Mouse (Mus musculus): ENCODE measurements around the gene Cul7. TPM values are rescaled to one million over a fixed set of nuclear protein-coding genes. Genes with fewer than 3 reads are reported as not detected.

Cul7 gene
- total RNA-seq, 2 experiments from 2014 or later, result 27.8 to 29.1 TPM

DNA sequence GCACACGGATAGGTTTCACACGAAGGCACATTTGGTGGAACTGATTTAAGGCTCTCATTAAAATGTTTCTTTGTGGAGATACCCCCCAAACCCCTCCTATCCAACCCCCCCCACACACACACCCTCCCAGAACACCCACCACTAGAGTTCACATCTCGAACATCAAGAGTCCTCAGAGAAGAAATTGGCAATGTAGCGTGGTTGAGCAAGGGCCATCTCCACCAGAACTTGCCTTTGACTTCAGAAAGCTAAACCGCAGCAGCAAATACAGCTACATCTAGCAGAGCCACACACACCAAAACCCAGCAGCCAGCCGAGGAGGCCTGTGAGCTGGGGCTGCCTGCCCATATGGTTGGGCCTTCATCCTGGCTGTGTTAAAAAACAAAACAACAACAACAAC is 22.7 kb upstream of the Cul7 start:
- intact Hi-C loops (cut with DNase I), result no loop called here
- DNase-seq (ENCODE audit: low spot score in 2 of 2), result no peak

DNA sequence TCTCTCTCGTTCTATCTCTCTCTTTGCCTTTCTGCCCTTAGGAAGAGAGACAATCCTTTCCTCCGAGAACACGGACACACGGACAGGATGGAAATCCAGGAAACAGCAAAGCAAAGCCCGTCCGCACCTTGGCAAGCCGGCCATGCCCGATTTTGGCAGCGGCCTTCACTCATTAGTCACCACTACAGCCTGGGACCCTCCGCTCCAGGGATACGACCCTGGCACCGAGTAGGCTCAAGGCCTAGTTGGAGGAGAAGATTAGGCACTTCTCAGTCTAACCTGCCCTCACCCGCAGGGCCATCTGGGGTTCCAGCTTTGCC is 21.7 kb upstream of the Cul7 start:
- DNase-seq (ENCODE audit: low spot score in 2 of 2), result no peak

DNA sequence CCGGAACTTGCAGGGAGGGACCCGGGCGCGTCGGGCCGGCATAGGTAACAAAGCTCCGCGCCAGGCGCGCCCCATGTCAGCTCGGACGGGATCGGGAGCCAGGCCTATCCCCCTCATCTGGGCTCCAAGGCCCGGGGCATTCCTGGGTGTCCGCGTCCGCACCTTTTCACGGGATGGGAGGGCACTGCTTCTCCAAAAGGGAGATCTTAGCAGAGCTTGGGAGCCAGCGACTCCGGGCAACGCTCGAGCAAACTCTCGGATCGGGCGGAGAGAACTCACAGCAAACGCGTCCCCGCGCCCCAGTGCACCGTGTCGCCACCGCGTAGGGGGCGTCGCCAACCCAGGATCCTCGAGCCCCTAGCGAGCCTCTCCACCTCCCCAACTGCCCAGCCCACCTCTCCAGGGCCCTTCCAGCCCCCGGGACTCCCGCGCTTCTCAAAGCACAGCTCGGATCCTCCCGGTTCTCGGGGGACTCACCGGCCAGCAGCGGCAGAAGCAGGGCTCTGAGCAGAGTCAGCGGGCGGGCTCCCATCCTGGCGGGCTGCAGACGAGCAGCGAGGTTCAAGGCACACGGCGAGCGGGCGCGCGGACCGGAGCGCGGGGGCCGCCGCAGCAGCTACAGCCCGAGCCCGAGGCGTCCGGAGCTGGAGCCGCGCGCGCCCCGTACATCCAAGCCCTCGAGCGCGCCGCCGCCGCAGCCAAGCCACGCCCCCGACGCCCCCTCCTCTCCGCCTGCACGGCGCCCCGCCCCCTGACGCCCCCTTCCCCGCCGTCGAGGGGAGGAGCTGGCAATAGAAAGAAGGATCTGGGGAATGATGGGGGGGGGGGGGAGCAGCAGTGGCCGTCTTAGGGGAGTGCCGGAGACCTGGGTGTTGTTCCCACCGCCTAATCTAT is 21.1 kb upstream of the Cul7 start, which contains the start of gene Ptk7:
Gene Ptk7 (minus strand): TSS at position 714 of the 894 bp plus-strand sequence.
- intact Hi-C loops (cut with DNase I), result no loop called here
- DNase-seq (ENCODE audit: low spot score in 2 of 2), result peak; percentile 61 to 71

More for the DNA sequence above, 21.7 kb upstream of the Cul7 start:
- intact Hi-C loops (cut with DNase I), result no loop called here

DNA sequence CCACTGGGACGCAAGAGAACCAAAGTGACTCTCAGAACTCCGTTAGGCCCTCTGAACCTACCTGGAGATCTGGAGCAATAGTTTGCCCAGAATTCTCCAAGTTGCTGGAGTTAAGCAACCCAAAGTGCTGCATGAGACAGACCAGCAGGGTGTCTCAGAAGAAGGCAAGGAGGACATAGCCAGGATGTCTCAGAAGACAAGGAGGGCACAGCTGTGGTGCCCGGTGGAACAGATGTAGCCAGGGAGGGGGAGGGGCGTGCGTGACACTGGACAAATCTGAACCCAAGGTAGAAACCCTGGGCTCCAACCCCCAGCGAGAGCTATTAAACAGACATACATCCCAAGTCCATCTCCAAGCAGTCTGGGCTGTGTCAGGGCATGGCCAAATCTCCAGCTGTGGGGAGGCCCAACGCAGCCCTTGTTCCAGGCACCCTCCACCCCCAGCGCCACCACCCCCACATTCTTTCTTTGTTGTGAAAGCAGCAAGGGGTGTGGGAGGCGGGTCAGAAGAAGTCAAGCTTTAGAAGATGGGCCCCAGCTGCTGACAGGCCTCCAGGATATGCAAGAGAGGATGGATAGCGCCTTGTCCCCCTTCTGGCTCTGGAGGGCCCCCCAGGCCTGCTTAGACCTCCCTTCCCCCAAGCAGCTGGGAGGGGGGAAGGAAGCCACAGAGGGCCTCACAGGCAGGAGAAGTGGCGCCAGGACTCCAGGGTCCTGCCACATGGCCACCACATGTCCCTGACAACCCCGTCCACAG is 20.3 kb upstream of the Cul7 start:
- no peak for DNase-seq (ENCODE audit: low spot score in 2 of 2)
- intact Hi-C loops (cut with DNase I), result no loop called here

GRCm38 (mm10) chr17:46636831-46637523 is 13.2 kb upstream of the Cul7 start:
- intact Hi-C loops (cut with DNase I), result loop anchor here (5.0 kb wide), 1 partner anchor 85 kb away; no protein-coding TSS in a partner anchor
- DNase-seq (ENCODE audit: low spot score in 2 of 2), result peak; percentile 55 to 62

DNA sequence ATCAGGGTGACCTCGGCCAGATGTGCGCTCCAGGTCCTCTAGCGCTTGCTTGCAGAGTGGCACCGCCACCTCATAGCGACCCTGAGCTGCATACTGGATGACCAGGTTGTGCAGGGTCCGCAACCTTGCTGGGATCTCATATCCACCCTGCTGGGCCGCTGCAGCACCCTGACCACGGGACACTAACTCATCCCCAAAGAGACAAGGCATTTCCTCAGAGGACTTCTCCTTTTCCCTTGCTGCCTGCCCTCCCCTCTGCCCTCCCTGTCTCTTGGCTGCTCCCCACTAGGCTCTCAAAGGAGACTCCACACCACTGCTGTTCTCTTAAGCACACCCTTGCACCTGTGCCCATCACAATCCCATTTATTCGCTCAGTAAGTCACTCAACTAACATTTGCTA is 10.2 kb upstream of the Cul7 start:
- intact Hi-C loops (cut with DNase I), result loop anchor here (5.0 kb wide), 1 partner anchor 88 kb away; no protein-coding TSS in a partner anchor

DNA sequence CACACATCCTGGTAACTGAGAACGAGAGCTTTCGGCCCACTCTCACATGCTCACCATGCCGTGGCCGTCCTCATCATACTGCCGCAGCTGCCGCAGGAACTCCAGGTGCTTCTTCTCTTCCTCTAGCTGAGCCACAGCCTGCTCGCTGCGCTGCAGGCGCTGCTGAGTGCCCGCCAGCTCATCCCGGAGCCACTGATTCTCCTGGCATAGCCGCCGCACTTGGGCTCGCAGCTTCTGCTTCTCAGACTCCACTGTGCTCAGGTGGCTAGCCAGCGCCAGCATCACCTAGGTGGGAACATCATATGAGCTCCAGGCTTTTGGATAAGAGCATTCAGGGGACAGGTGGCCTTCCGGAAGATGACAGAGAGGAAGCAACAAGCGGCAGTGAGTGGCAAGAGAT is 8.1 kb upstream of the Cul7 start:
- DNase-seq (ENCODE audit: low spot score in 2 of 2), result no peak
- intact Hi-C loops (cut with DNase I), result no loop called here

More for the DNA sequence above, 10.2 kb upstream of the Cul7 start:
- DNase-seq (ENCODE audit: low spot score in 2 of 2), result no peak

- DNase-seq (ENCODE audit: low spot score in 2 of 2), result no peak
- intact Hi-C loops (cut with DNase I), result no loop called here
Measured at GRCm38 (mm10) chr17:46644152-46644805, 5.9 kb upstream of the Cul7 start.

- intact Hi-C loops (cut with DNase I), result no loop called here
Measured at GRCm38 (mm10) chr17:46644916-46645475, 5.1 kb upstream of the Cul7 start.

GRCm38 (mm10) chr17:46645561-46646321 is 4.4 kb upstream of the Cul7 start, which contains the start of the genes Klc4 and Mrpl2:
Klc4 (minus strand) TSS chr17:46646022.
Mrpl2 (plus strand) TSS chr17:46646229.
- intact Hi-C loops (cut with DNase I), result loop anchor here (2.0 kb wide), 1 partner anchor 35 kb away; the partner anchor contains the start of gene Klhdc3
- peak; percentile 99 for DNase-seq (ENCODE audit: low spot score in 2 of 2)

More at GRCm38 (mm10) chr17:46644916-46645475, 5.1 kb upstream of the Cul7 start:
- no peak for DNase-seq (ENCODE audit: low spot score in 2 of 2)

GRCm38 (mm10) chr17:46646322-46646662 is 3.8 kb upstream of the Cul7 start:
- intact Hi-C loops (cut with DNase I), result loop anchor here (2.0 kb wide), 1 partner anchor 35 kb away; the partner anchor contains the start of gene Klhdc3
- no peak for DNase-seq (ENCODE audit: low spot score in 2 of 2)

GRCm38 (mm10) chr17:46647279-46647678 is 2.9 kb upstream of the Cul7 start:
- DNase-seq (ENCODE audit: low spot score in 2 of 2), result no peak
- intact Hi-C loops (cut with DNase I), result loop anchor here (2.0 kb wide), 1 partner anchor 34 kb away; the partner anchor contains the start of gene Klhdc3

GRCm38 (mm10) chr17:46648436-46648835 is 1.7 kb upstream of the Cul7 start:
- DNase-seq (ENCODE audit: low spot score in 2 of 2), result no peak
- intact Hi-C loops (cut with DNase I), result no loop called here

- no peak for DNase-seq (ENCODE audit: low spot score in 2 of 2)
- intact Hi-C loops (cut with DNase I), result no loop called here
Measured at GRCm38 (mm10) chr17:46649811-46650210, 326 bp upstream of the Cul7 start.

DNA sequence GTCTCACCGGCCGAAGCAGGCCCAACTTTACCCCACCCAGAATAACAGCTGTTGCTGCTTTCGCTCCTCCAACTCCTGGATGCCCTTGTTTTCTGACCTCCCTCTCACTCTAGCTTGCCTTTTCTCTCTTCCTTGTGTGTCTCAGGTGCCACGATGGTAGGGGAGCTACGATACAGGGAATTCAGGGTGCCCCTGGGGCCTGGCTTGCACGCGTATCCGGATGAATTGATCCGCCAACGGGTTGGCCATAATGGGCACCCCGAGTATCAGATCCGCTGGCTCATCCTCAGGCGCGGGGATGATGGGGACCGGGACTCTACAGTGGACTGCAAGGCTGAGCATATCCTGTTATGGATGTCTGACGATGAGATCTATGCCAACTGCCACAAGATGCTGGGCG is 1.2 kb downstream of the Cul7 start:
- intact Hi-C loops (cut with DNase I), result no loop called here
- no peak for DNase-seq (ENCODE audit: low spot score in 2 of 2)

DNA sequence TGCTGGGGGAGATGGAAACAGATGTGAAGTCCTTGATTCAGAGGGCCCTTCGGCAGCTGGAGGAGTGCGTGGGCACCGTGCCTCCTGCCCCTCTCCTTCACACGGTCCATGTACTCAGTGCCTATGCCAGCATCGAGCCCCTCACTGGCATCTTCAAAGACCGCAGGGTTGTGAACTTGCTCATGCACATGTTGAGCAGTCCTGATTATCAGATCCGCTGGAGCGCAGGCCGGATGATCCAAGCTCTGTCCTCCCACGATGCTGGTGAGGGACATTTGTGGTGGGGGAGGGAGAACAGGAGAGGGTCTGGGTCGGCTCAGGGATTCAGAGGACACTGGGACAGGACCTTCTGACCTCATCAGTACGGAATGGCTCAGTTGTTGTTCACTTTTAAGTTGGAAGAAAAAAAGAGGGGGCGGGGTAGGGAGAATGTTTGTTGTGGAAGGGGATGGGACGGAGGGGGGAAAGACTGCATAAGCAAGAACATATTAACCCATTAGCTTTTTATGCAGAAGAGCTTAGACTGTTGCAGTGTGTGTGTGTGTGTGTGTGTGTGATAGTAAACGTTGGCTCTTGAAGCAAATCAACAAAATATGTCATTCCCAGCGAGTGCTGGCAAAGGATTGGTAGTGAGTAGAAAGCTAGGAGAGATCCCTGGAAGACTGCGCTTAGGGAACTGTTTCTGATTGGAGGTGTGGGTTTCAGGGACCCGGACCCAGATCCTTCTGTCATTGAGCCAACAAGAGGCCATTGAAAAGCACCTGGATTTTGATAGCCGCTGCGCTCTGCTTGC is 1.8 kb downstream of the Cul7 start:
- intact Hi-C loops (cut with DNase I), result no loop called here
- no peak for DNase-seq (ENCODE audit: low spot score in 2 of 2)

DNA sequence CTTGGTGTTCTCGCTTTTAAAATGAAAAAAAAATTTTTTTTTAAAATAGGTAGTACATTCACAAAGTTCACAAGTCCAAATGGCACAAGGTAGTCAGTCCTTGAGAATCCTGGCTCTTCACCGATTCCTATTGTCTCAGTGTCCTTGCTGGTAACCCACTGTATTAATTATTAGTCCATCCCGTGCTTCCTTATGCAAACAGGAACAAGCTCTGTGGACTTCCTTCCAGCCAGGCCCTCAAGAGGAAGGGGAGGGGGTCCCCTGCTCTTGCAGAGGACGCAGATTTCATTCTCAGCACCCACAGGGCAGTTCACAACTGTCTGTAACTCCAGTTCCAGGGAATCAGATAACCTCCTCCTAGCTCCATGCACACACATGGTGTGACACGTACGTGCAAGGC is 5.9 kb downstream of the Cul7 start:
- no peak for DNase-seq (ENCODE audit: low spot score in 2 of 2)
- intact Hi-C loops (cut with DNase I), result no loop called here

DNA sequence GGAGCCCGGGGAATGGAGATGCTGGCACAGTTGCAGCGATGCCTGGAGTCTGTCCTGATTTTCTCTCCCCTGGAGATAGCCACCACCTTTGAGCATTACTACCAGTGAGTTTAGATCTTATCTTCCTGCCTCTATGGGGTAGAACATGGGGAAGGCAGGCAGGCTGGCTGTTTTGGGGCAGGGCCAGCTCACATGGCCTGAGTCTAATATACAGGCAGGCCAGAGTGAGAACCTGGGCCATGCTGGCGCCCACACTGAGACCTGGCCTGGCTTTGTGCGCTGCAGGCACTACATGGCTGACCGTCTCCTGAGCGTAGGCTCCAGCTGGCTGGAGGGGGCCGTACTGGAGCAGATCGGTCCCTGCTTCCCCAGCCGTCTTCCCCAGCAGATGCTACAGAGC is 11.2 kb downstream of the Cul7 start:
- DNase-seq (ENCODE audit: low spot score in 2 of 2), result no peak
- intact Hi-C loops (cut with DNase I), result no loop called here

Data from left cerebral cortex, postnatal 36 days (tissue).